Mouse (Mus musculus): Measurements from ENCODE around the gene Myom3.
A peak's percentile ranks its signal among the peaks of the same experiment; 100 is the strongest.

Myom3 gene

GRCm38 (mm10) chr4:135814896-135815295, 55.4 kb downstream of the Myom3 start:
- peak; percentile 51 for DNase-seq (ENCODE audit: low read depth, low spot score)

- DNase-seq (ENCODE audit: low read depth, low spot score): peak; percentile 81
Measured at GRCm38 (mm10) chr4:135816905-135817622, 57.5 kb downstream of the Myom3 start.

- DNase-seq (ENCODE audit: low read depth, low spot score): no peak
Measured at GRCm38 (mm10) chr4:135818366-135818765, 58.9 kb downstream of the Myom3 start.

DNA sequence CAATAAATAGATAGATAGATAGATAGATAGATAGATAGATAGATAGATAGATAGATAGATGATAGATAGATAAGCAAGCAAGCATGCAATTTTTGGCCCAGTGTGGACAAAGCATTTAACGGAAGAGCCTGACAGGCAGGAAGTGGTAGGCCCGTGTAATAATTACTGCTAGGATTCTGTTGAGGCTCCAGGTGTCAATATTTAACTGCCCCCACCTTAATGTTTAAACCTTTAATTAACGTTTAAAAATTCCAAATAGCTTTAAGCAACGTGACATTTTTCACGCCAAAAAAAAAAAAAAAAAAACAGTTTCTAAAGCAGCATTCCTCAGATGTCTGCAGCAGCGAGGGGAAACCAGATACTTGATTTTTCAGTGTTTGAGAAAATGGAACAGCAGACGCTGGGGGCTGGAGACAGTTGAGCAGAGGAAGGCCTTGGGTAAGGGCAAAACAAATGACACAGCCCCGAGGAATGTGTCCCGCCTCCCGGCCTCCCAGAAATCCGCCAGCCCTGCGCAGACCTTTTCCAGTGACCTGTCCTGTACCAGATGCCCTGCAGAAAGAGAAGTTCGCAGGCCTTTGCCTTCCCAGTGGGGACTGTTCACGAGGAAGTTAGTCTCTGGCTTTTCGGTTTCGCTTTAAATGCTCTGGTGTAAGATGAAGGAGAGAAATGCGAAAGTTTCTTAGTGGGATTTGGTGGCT, 60.5 kb downstream of the Myom3 start:
- no peak for DNase-seq (ENCODE audit: low read depth, low spot score)

DNA sequence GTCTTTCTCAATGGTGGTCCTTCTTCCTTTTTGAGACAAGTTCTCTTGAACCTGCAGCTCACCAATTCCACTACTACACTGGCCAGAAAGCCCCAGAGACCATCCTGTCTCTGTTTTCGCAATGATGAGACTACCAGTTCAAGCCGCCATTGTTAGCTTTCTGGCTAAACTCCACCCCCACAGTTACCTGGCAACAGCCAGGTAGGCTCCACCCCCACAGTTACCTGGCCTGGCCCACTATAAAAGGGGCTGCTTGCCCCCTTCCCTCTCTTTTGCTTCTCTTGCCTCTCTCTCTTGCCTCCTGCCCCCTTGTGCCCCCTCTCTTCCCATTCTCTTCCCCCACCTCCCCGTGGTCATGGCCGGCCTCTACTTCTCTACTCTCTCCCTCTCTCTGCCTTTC, 62.3 kb downstream of the Myom3 start:
- DNase-seq (ENCODE audit: low read depth, low spot score): no peak

DNA sequence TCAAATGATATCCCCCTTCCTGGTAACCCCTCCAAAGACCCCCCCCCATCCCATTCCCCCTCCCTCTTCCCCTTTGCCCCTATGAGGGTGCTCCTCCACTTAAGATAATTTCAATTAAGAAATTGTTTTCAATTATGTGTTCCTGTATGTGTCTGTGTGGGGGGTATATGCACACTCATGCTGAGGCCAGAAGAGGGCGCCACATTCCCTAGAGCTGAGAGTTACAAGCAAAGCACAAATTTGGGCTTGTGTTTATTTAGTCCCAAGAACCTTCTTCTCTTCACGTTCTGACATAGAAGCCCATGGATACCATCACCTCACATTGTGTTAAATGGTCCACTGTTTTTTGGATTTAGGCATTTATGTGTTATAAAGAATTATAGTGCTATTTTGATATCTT, 63.8 kb downstream of the Myom3 start:
- peak; percentile 70 for DNase-seq (ENCODE audit: low read depth, low spot score)

DNA sequence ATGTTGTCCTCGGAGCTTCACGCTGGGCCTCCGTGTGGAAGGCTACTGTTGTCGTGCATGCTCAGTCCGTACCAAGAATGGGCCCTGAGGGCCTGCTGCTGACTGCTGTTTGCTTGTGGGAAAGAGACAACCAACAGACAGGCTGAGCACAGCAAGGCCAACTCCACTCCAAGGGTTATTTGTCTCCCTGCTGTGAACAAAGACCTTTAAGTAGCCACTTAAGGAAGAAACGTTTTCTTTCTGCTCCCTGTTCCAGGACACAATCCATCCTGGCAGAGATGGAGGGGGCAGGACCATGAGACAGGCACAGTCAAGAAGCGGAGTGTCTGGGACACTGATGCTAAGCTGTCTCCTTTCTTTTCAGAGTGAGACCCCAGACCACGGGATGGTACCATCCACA, 64.7 kb downstream of the Myom3 start:
- DNase-seq (ENCODE audit: low read depth, low spot score): no peak

GRCm38 (mm10) chr4:135828491-135828890, 69.0 kb downstream of the Myom3 start:
- no peak for DNase-seq (ENCODE audit: low read depth, low spot score)

DNA sequence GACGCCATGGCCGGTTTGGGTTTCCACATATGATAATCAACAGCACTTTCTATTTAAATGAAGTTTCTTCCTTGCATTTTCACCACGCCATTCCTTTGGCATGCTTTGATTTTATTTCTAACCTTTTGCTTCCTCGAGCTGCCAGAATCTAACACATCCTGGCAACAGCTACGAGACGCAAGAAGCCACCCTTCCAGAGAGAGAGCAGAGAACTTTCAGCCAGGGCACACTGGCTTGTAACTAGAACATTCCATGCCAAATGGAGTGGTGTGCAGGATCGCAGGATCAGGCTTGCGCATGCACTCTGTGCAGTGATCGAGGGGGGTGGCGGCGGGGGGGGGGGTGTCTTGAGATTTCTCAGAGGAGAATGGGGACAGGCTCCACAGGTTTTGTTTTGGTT, 72.6 kb downstream of the Myom3 start:
- DNase-seq (ENCODE audit: low read depth, low spot score): no peak

GRCm38 (mm10) chr4:135833301-135834123, 74.0 kb downstream of the Myom3 start:
- DNase-seq (ENCODE audit: low read depth, low spot score): no peak

DNA sequence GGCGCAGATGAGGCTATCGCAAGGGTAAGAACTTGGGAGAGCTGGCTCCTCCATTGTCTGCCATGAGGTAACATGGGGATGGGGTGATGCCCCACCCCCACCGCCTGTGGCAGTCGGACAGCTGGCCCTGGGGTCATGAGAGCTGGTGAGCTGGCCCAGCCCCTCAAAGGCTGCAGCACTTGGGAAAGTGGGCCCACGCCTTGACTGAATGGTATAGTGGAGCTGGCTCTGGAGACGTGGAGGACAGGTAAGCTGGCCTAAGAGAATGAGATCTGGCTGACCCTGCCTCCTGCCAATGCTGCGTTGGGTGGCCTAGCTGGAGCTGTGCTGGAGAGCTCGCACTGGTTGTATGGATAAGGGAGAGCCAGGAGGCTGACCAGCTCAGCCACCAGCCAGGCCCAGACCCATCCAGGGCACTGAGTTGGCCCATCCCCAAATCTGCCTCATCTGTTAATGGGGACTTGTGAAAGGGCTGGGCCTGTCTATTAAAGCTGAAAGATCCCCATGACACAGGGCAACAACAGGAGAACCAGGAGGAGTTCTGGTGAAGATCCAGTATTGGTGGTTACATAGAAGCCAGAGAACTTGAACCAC, 74.7 kb downstream of the Myom3 start:
- DNase-seq (ENCODE audit: low read depth, low spot score): no peak

GRCm38 (mm10) chr4:135838925-135839292, 79.4 kb downstream of the Myom3 start:
- DNase-seq (ENCODE audit: low read depth, low spot score): no peak

- DNase-seq (ENCODE audit: low read depth, low spot score): no peak
Measured at GRCm38 (mm10) chr4:135839293-135840011, 79.9 kb downstream of the Myom3 start.

- DNase-seq (ENCODE audit: low read depth, low spot score): no peak
Measured at GRCm38 (mm10) chr4:135844400-135844799, 84.9 kb downstream of the Myom3 start.

DNA sequence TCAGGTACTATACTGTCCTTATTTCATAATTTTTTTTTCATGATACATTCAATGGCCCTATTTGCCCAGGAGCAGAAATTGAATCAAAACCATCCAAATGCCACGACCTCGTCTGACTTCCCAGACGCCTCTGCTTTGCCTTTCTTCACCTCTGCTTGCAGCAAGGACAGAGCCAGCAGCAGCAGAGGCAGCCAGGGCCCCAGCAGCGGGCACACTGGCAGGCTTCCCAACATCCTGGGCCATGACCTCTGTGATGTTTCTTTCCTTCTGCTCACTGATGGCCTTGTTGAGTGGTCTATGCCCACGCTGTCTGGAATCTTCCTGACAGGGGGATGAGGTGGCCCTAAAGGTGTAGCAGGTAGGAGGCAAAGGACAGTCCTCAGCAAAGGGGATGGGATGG, 88.1 kb downstream of the Myom3 start:
- no peak for DNase-seq (ENCODE audit: low read depth, low spot score)

DNA sequence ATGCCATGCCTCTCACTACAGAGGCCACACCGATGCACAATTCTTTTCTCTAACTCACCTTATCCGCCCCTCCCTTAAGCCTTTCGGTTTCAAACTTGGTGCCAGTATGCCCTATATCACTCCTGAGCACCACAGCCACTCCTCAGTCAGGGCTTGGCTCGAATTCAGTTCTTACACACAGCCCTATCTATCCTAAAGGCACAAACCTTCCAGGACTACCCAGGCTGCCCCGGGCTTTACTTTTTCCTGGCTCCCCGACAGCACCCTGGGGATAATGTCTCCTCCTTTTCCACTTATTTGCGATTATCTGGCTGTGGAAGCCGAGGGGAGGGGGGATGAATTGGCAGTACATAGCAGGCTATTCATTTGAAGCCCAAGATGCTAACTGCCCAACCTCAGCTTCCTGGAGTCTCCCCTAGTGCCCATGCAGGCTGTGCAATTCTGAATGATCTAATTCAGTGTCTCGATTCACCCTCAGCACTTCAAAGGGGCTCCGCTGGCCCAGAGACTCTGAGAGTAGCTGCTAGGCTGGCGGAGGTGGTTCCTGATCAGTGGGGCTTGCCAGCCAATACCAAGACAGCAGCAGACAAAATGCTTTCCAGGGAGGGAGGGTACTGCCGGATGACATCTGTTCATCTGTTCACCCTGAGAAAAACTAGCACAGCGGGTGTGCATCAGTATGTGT, 91.0 kb downstream of the Myom3 start:
- DNase-seq (ENCODE audit: low read depth, low spot score): peak; percentile 66

- no peak for DNase-seq (ENCODE audit: low read depth, low spot score)
Measured at GRCm38 (mm10) chr4:135851942-135852341, 92.4 kb downstream of the Myom3 start.

GRCm38 (mm10) chr4:135853987-135854546, 94.6 kb downstream of the Myom3 start:
- no peak for DNase-seq (ENCODE audit: low read depth, low spot score)

GRCm38 (mm10) chr4:135854630-135855029, 95.1 kb downstream of the Myom3 start:
- no peak for DNase-seq (ENCODE audit: low read depth, low spot score)

DNA sequence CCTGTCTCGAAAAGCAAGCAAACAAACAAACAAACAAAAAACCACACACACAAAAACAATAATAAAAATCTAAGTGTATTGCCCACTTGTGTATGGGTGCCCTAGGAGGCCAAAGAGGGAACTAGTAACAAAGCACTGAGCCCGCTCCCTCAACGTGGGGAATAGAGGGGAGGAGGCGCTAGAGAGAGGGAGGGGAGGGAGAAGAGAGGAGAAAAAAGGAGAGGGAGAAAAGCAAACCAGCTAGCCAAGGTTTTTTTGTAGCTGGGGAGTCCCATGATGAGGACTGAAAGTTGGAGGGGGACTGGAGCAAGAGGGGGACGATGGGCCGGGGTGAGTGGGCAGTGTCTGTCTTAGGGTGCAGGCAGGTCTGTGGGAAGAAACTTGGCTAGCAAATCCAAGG, 95.6 kb downstream of the Myom3 start:
- no peak for DNase-seq (ENCODE audit: low read depth, low spot score)
